Mouse (Mus musculus): Measurements from ENCODE around the gene Cyfip2. TPM values are rescaled to one million over a fixed set of nuclear protein-coding genes. Genes with fewer than 3 reads are reported as not detected.
A peak's percentile ranks its signal among the peaks of the same experiment; 100 is the strongest.

Cyfip2 gene
- total RNA-seq (2021): 100 to 1,000 TPM; 263 to 287 TPM
- long read RNA-seq, full-length matches to known transcripts: 12 of 62 reads
- long read RNA-seq, partial matches to known transcripts: 27 of 62 reads
- long read RNA-seq, other reads (novel, unspliced or antisense): 23 of 62 reads

GRCm38 (mm10) chr11:46312523-46313035 is at the start of gene Cyfip2:
Gene Cyfip2 (minus strand): TSS chr11:46312859.
- DNase-seq (ENCODE audit: low spot score in 2 of 2): no peak

GRCm38 (mm10) chr11:46360991-46361665 is 48.5 kb upstream of the Cyfip2 start:
- no peak for DNase-seq (ENCODE audit: low spot score in 2 of 2)

- DNase-seq (ENCODE audit: low spot score in 2 of 2): no peak
These were observed 45.7 kb upstream of the Cyfip2 start for GRCm38 (mm10) chr11:46358369-46358768.

- no peak for DNase-seq (ENCODE audit: low spot score in 2 of 2)
These were observed 37.2 kb upstream of the Cyfip2 start for GRCm38 (mm10) chr11:46349681-46350410.

- no peak for DNase-seq (ENCODE audit: low spot score in 2 of 2)
These were observed 35.8 kb upstream of the Cyfip2 start for GRCm38 (mm10) chr11:46348416-46348815.

- DNase-seq (ENCODE audit: low spot score in 2 of 2): no peak
These were observed 35.1 kb upstream of the Cyfip2 start for GRCm38 (mm10) chr11:46347756-46348155.

GRCm38 (mm10) chr11:46343886-46344546 is 31.4 kb upstream of the Cyfip2 start:
- DNase-seq (ENCODE audit: low spot score in 2 of 2): no peak

GRCm38 (mm10) chr11:46341960-46342359 is 29.3 kb upstream of the Cyfip2 start:
- no peak for DNase-seq (ENCODE audit: low spot score in 2 of 2)

GRCm38 (mm10) chr11:46336020-46336419 is 23.4 kb upstream of the Cyfip2 start:
- no peak for DNase-seq (ENCODE audit: low spot score in 2 of 2)

- DNase-seq (ENCODE audit: low spot score in 2 of 2): no peak
These were observed 19.6 kb upstream of the Cyfip2 start for GRCm38 (mm10) chr11:46332217-46332616.

GRCm38 (mm10) chr11:46326271-46327015 is 13.8 kb upstream of the Cyfip2 start:
- DNase-seq (ENCODE audit: low spot score in 2 of 2): no peak

- no peak for DNase-seq (ENCODE audit: low spot score in 2 of 2)
These were observed 8.9 kb upstream of the Cyfip2 start for GRCm38 (mm10) chr11:46321559-46321958.

- no peak for DNase-seq (ENCODE audit: low spot score in 2 of 2)
These were observed 1.9 kb upstream of the Cyfip2 start for GRCm38 (mm10) chr11:46314534-46314933.

GRCm38 (mm10) chr11:46313851-46314250 is 1.2 kb upstream of the Cyfip2 start:
- no peak for DNase-seq (ENCODE audit: low spot score in 2 of 2)

- peak; percentile 63 to 75 for DNase-seq (ENCODE audit: low spot score in 2 of 2)
These were observed 746 bp downstream of the Cyfip2 start for GRCm38 (mm10) chr11:46311703-46312522.

- DNase-seq (ENCODE audit: low spot score in 2 of 2): peak; percentile 39 to 57
These were observed 1.4 kb downstream of the Cyfip2 start for GRCm38 (mm10) chr11:46311181-46311702.

GRCm38 (mm10) chr11:46310647-46311063 is 2.0 kb downstream of the Cyfip2 start:
- DNase-seq (ENCODE audit: low spot score in 2 of 2): no peak

GRCm38 (mm10) chr11:46309808-46310555 is 2.7 kb downstream of the Cyfip2 start:
- no peak for DNase-seq (ENCODE audit: low spot score in 2 of 2)

- DNase-seq (ENCODE audit: low spot score in 2 of 2): peak; percentile 49 to 62
These were observed 3.4 kb downstream of the Cyfip2 start for GRCm38 (mm10) chr11:46309111-46309741.
